Mouse (Mus musculus) cerebellum, adult 2 months (tissue): ENCODE data around the gene Ffar2.

Experiments
- CTCF ChIP-seq: fragments of 200-500 bp; IDR thresholded peaks from 2 replicates; pipeline ENCODE4 v1.5.1; 2011; ENCODE audit warnings: low read depth, mild to moderate bottlenecking, control low read depth, low read length, moderate library complexity, borderline replicate concordance; ENCODE audit not compliant: insufficient read depth
- POLR2A ChIP-seq: fragments of 200-500 bp; IDR thresholded peaks from 2 replicates; pipeline ENCODE4 v1.6.1; 2011; ENCODE audit warnings: low read length, control low read depth, borderline replicate concordance; ENCODE audit not compliant: insufficient read depth

- TF ChIP-seq CTCF (no peak), POLR2A (no peak)
Measured at GRCm38 (mm10) chr7:30821532-30821931, 2.0 kb downstream of the Ffar2 start.
